Mouse (Mus musculus): Measurements from ENCODE around the gene Tfb2m. TPM values are rescaled to one million over a fixed set of nuclear protein-coding genes. Genes with fewer than 3 reads are reported as not detected.
A peak's percentile ranks its signal among the peaks of the same experiment; 100 is the strongest.

Gene Tfb2m
- total and polyA plus RNA-seq, 2 experiments from 2014 or later, result 20.4 to 34.7 TPM

GRCm38 (mm10) chr1:179559446-179560194 is 13.6 kb upstream of the Tfb2m start:
- no peak for ATAC-seq (ENCODE audit: insufficient read depth, low read depth)
- Histone ChIP-seq H3K27ac (ENCODE audit: low read depth) (peak overlapping the region; percentile 22; the same call in 1 of the 2 replicates), H3K27me3 (ENCODE audit: control insufficient read depth, insufficient read depth, low read length) (no peaks in the 10 kb centered on the region), H3K36me3 (replicated peaks; ENCODE audit: control insufficient read depth, insufficient read depth, low read length) (no peaks in the 10 kb centered on the region), H3K4me2 (ENCODE audit: low read depth, low read length) (no peak overlapping the region), H3K9me3 (replicated peaks; ENCODE audit: control insufficient read depth, low read length) (no peaks in the 10 kb centered on the region), H3K9ac (replicated peaks; ENCODE audit: low read depth, low read length) (no peak overlapping the region), H3K4me1 (ENCODE audit: control insufficient read depth, insufficient read depth) (peaks cover 7% of the 10 kb centered on the region; the same call in 1 of the 2 replicates), H3K4me3 (ENCODE audit: low read depth, low read length) (no peak overlapping the region)
- TF ChIP-seq EP300 (IDR thresholded peaks at IDR 0.05; ENCODE audit: low read depth) (no peak), CTCF (IDR thresholded peaks at IDR 0.05; ENCODE audit: low read depth) (no peak)
- DNase-seq (ENCODE audit: low spot score), result no peak
- WGBS, result 68% methylated on average over 11 of the region's 11 CpGs

GRCm38 (mm10) chr1:179556921-179557320 is 10.9 kb upstream of the Tfb2m start:
- ATAC-seq (ENCODE audit: insufficient read depth, low read depth) (no peak), DNase-seq (ENCODE audit: low spot score) (no peak)
- Histone ChIP-seq H3K27me3 (ENCODE audit: control insufficient read depth, insufficient read depth, low read length) (no peaks in the 10 kb centered on the region), H3K9me3 (replicated peaks; ENCODE audit: control insufficient read depth, low read length) (no peaks in the 10 kb centered on the region), H3K4me1 (ENCODE audit: control insufficient read depth, insufficient read depth) (peaks cover 26% of the 10 kb centered on the region), H3K4me3 (ENCODE audit: low read depth, low read length) (no peak overlapping the region), H3K4me2 (ENCODE audit: low read depth, low read length) (no peak overlapping the region), H3K36me3 (replicated peaks; ENCODE audit: control insufficient read depth, insufficient read depth, low read length) (no peaks in the 10 kb centered on the region), H3K9ac (replicated peaks; ENCODE audit: low read depth, low read length) (no peak overlapping the region), H3K27ac (ENCODE audit: low read depth) (no peak overlapping the region)
- WGBS, result 73% methylated on average over 3 of the region's 3 CpGs
- TF ChIP-seq CTCF (IDR thresholded peaks at IDR 0.05; ENCODE audit: low read depth) (no peak), EP300 (IDR thresholded peaks at IDR 0.05; ENCODE audit: low read depth) (no peak)

GRCm38 (mm10) chr1:179553949-179554347 is 7.9 kb upstream of the Tfb2m start:
- TF ChIP-seq CTCF (IDR thresholded peaks at IDR 0.05; ENCODE audit: low read depth), result no peak
- TF ChIP-seq EP300 (IDR thresholded peaks at IDR 0.05; ENCODE audit: low read depth), result no peak
- Histone ChIP-seq H3K36me3 (replicated peaks; ENCODE audit: control insufficient read depth, insufficient read depth, low read length) (no peaks in the 10 kb centered on the region), H3K9ac (replicated peaks; ENCODE audit: low read depth, low read length) (no peak overlapping the region), H3K27me3 (ENCODE audit: control insufficient read depth, insufficient read depth, low read length) (no peaks in the 10 kb centered on the region), H3K4me1 (ENCODE audit: control insufficient read depth, insufficient read depth) (peaks cover 18% of the 10 kb centered on the region), H3K4me3 (ENCODE audit: low read depth, low read length) (no peak overlapping the region), H3K27ac (ENCODE audit: low read depth) (peak overlapping the region; percentile 38; the same call in 1 of the 2 replicates), H3K4me2 (ENCODE audit: low read depth, low read length) (no peak overlapping the region), H3K9me3 (replicated peaks; ENCODE audit: control insufficient read depth, low read length) (no peaks in the 10 kb centered on the region)
- ATAC-seq (ENCODE audit: insufficient read depth, low read depth) (no peak), DNase-seq (ENCODE audit: low spot score) (no peak)
- WGBS, result 50% methylated on average over 4 of the region's 4 CpGs

- ATAC-seq (ENCODE audit: insufficient read depth, low read depth) (no peak), DNase-seq (ENCODE audit: low spot score) (no peak)
- Histone ChIP-seq H3K4me2 (ENCODE audit: low read depth, low read length) (no peak overlapping the region), H3K36me3 (replicated peaks; ENCODE audit: control insufficient read depth, insufficient read depth, low read length) (no peaks in the 10 kb centered on the region), H3K27me3 (ENCODE audit: control insufficient read depth, insufficient read depth, low read length) (no peaks in the 10 kb centered on the region), H3K9me3 (replicated peaks; ENCODE audit: control insufficient read depth, low read length) (no peaks in the 10 kb centered on the region), H3K4me1 (ENCODE audit: control insufficient read depth, insufficient read depth) (peaks cover 20% of the 10 kb centered on the region), H3K4me3 (ENCODE audit: low read depth, low read length) (no peak overlapping the region), H3K9ac (replicated peaks; ENCODE audit: low read depth, low read length) (0 out of 2 replicates have a peak overlapping the region, but pooled peaks have one; percentile 2), H3K27ac (ENCODE audit: low read depth) (peak overlapping the region; percentile 38; the same call in 1 of the 2 replicates)
- 39% methylated on average over 5 of the region's 5 CpGs for WGBS
- no peak for TF ChIP-seq EP300 (IDR thresholded peaks at IDR 0.05; ENCODE audit: low read depth)
- TF ChIP-seq CTCF (IDR thresholded peaks at IDR 0.05; ENCODE audit: low read depth), result no peak
Measured at GRCm38 (mm10) chr1:179553197-179553948, 7.3 kb upstream of the Tfb2m start.

GRCm38 (mm10) chr1:179552751-179553150 is 6.7 kb upstream of the Tfb2m start:
- H3K9ac ChIP-seq (replicated peaks; ENCODE audit: low read depth, low read length), result no peak overlapping the region
- no peak overlapping the region for H3K4me2 ChIP-seq (ENCODE audit: low read depth, low read length)
- H3K9me3 ChIP-seq (replicated peaks; ENCODE audit: control insufficient read depth, low read length), result no peaks in the 10 kb centered on the region
- TF ChIP-seq CTCF (IDR thresholded peaks at IDR 0.05; ENCODE audit: low read depth) (no peak), EP300 (IDR thresholded peaks at IDR 0.05; ENCODE audit: low read depth) (no peak)
- H3K36me3 ChIP-seq (replicated peaks; ENCODE audit: control insufficient read depth, insufficient read depth, low read length), result no peaks in the 10 kb centered on the region
- H3K27me3 ChIP-seq (ENCODE audit: control insufficient read depth, insufficient read depth, low read length), result no peaks in the 10 kb centered on the region
- no peak for ATAC-seq (ENCODE audit: insufficient read depth, low read depth)
- WGBS, result 45% methylated on average over 7 of the region's 7 CpGs
- peak overlapping the region; percentile 63 for H3K27ac ChIP-seq (ENCODE audit: low read depth)
- H3K4me3 ChIP-seq (ENCODE audit: low read depth, low read length), result no peak overlapping the region
- no peak for DNase-seq (ENCODE audit: low spot score)
- peaks cover 27% of the 10 kb centered on the region for H3K4me1 ChIP-seq (ENCODE audit: control insufficient read depth, insufficient read depth)

Data from heart, postnatal 0 days (tissue).